ENCODE assay signal across 11 mouse cellular contexts in the genomic region with DNA sequence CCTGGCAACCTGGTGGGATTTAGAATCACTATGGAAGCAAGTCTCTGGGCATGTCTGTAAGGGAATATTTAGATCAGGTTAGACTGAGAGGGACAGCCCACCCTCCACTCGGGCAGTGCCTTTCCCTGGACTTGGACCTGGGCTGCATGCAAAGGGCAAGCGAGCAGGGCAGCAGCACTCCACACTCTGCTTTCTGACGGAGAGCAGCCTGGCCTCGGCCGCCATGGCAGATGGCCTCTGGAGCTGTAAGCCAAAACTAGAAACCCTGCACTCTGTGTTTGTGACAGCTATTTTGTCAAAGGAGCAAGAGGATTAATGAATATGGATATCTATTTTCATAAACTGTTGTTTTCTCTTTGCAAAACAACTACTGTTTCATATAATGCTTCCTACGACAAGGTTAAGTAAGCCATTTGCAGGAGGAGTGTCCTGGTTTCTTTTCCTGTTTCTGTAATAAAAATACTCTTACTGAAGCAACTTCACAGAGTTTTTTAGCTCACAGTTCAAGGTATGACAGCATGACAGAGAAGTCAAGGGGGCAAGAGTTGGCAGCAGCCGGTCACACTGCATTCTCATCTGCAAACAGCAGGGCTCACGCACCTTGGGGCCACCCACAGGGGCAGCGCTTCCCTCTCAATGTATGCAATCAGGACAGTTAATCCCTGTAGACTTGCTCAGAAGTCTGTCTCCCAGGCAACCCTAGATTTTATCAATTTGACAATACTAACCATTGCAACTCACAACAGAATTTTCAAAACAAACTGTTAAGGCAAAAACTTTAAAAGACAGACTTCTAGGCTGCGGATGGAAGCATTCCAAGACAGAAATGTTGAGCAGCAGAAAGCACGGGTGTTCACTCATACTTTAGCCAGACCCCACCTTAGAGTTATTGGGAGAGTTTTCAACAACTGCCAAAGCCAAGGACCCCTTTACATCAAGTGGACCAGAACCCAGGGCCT. TPM values are rescaled to one million over a fixed set of nuclear protein-coding genes. Genes with fewer than 3 reads are reported as not detected.
DNase-seq lines count a peak whose midpoint lies in the region; ATAC-seq and TF ChIP-seq lines count a peak whose summit lies in the region.
"Had no signal": no experiment of that assay in that cellular context is flagged by ENCODE, and none has a peak within 500 bp of the region (broad histone marks: within the 10 kb centered on the region; RNA-seq: fewer than 3 reads in every experiment).

No protein-coding gene starts in this region.

- H3K36me3 ChIP-seq in forebrain, embryonic 14.5 days (ENCODE audit: control insufficient read depth, insufficient read depth, low read length) = no peaks in the 10 kb centered on the region
- no peaks in the 10 kb centered on the region for H3K36me3 ChIP-seq in forebrain, embryonic 12.5 days (replicated peaks)
- no peaks in the 10 kb centered on the region for H3K36me3 ChIP-seq in forebrain, postnatal 0 days (ENCODE audit: insufficient read depth)
- H3K36me3 ChIP-seq: stomach, embryonic 15.5 days had no signal

- no peaks in the 10 kb centered on the region for H3K27me3 ChIP-seq in forebrain, embryonic 14.5 days (replicated peaks; ENCODE audit: control insufficient read depth, insufficient read depth, low read length)
- H3K27me3 ChIP-seq in forebrain, embryonic 12.5 days = no peaks in the 10 kb centered on the region
- no peaks in the 10 kb centered on the region for H3K27me3 ChIP-seq in forebrain, postnatal 0 days (ENCODE audit: insufficient read depth, low read length)
- H3K27me3 ChIP-seq: stomach, embryonic 15.5 days had no signal

- no peak overlapping the region for H3K4me2 ChIP-seq in forebrain, embryonic 14.5 days (ENCODE audit: low read length)
- no peak overlapping the region for H3K4me2 ChIP-seq in forebrain, embryonic 12.5 days
- H3K4me2 ChIP-seq in forebrain, postnatal 0 days (ENCODE audit: low read depth) = no peak overlapping the region
- H3K4me2 ChIP-seq: stomach, embryonic 15.5 days had no signal

- no peak overlapping the region for H3K9ac ChIP-seq in forebrain, embryonic 14.5 days (ENCODE audit: low read length)
- no peak overlapping the region for H3K9ac ChIP-seq in forebrain, embryonic 12.5 days
- H3K9ac ChIP-seq in forebrain, postnatal 0 days = no peak overlapping the region
- H3K9ac ChIP-seq: liver, embryonic 14.5 days; stomach, embryonic 15.5 days had no signal

- ATAC-seq in forebrain, embryonic 14.5 days = peak; percentile 19; the same call in 1 of the 2 replicates
- no peak for ATAC-seq in forebrain, embryonic 12.5 days (ENCODE audit: low FRiP score)
- ATAC-seq in forebrain, postnatal 0 days = peak; percentile 45; the same call in 1 of the 2 replicates

- TF ChIP-seq CTCF in left cerebral cortex, adult 2 months (IDR thresholded peaks at IDR 0.05) = no peak; the same call in 1 of the 2 replicates
- TF ChIP-seq CTCF in forebrain, postnatal 0 days (IDR thresholded peaks at IDR 0.05; ENCODE audit: low read depth) = no peak

- peaks cover 6% of the 10 kb centered on the region; the same call in 1 of the 2 replicates for H3K4me1 ChIP-seq in forebrain, embryonic 14.5 days (ENCODE audit: control insufficient read depth, insufficient read depth, low read length)
- H3K4me1 ChIP-seq in forebrain, embryonic 12.5 days = peaks cover 31% of the 10 kb centered on the region
- H3K4me1 ChIP-seq in forebrain, postnatal 0 days (ENCODE audit: insufficient read depth) = peaks cover 13% of the 10 kb centered on the region

- no peaks in the 10 kb centered on the region for H3K9me3 ChIP-seq in forebrain, embryonic 14.5 days (replicated peaks; ENCODE audit: control insufficient read depth, low read length)
- no peaks in the 10 kb centered on the region for H3K9me3 ChIP-seq in forebrain, embryonic 12.5 days
- no peaks in the 10 kb centered on the region for H3K9me3 ChIP-seq in forebrain, postnatal 0 days (ENCODE audit: low read length)
- H3K9me3 ChIP-seq: stomach, embryonic 15.5 days had no signal

- DNase-seq in forebrain, embryonic 14.5 days (ENCODE audit: low spot score) = peak; percentile 12
- DNase-seq in left cerebral cortex, adult 2 months (ENCODE audit: extremely low spot score in 1 of 2, low spot score in 2 of 2) = no peak
- no peak for DNase-seq in left cerebral cortex, postnatal 25 days (ENCODE audit: low spot score in 2 of 2)
- peak; percentile 70 for DNase-seq in cerebellum, adult 11 months
- DNase-seq in forebrain, postnatal 0 days = peak; percentile 14
- DNase-seq in adipocyte (ENCODE audit: low spot score) = no peak
- DNase-seq in kidney, postnatal 25 days = no peak
- DNase-seq: adrenal gland, postnatal 10 days had no signal

- intact Hi-C loops in left cerebral cortex, adult 2 months (cut with DNase I) = loop anchor here (10.0 kb wide), 1 partner anchor 289 kb away; no protein-coding TSS in a partner anchor
- intact Hi-C loops in left cerebral cortex, postnatal 25 days (cut with DNase I) = loop anchor here (5.0 kb wide), 2 partner anchors 79 to 201 kb away; no protein-coding TSS in a partner anchor

- H3K4me3 ChIP-seq in forebrain, embryonic 14.5 days (ENCODE audit: low read depth, low read length) = no peak overlapping the region
- no peak overlapping the region for H3K4me3 ChIP-seq in forebrain, embryonic 12.5 days (replicated peaks)
- H3K4me3 ChIP-seq in left cerebral cortex, adult 2 months = no peak overlapping the region
- H3K4me3 ChIP-seq in forebrain, postnatal 0 days (ENCODE audit: low read depth, low read length) = no peak overlapping the region
- H3K4me3 ChIP-seq: stomach, embryonic 15.5 days had no signal

- WGBS in forebrain, embryonic 14.5 days = 52% methylated on average over 11 of the region's 11 CpGs
- WGBS in forebrain, embryonic 12.5 days = 57% methylated on average over 11 of the region's 11 CpGs
- WGBS in forebrain, postnatal 0 days = 39% methylated on average over 11 of the region's 11 CpGs

- no peak overlapping the region for H3K27ac ChIP-seq in forebrain, embryonic 14.5 days (ENCODE audit: low read depth, low read length)
- H3K27ac ChIP-seq in forebrain, embryonic 12.5 days = no peak overlapping the region
- H3K27ac ChIP-seq in left cerebral cortex, adult 2 months = peak overlapping the region; percentile 33
- no peak overlapping the region for H3K27ac ChIP-seq in forebrain, postnatal 0 days (ENCODE audit: low read depth, low read length)
- H3K27ac ChIP-seq: liver, embryonic 14.5 days; stomach, embryonic 15.5 days had no signal

RNA-seq across cellular contexts. Expression of gene Sestd1, which starts 16.6 kb away (rescaled TPM):
- 32.3 and 43.1 TPM in 2 replicates for polyA plus RNA-seq in forebrain, embryonic 14.5 days (2014; fragmentation: Nextera tagmentation; extraction: Ambion mirVana)
- polyA plus RNA-seq in forebrain, embryonic 12.5 days (2016; fragmentation: Nextera tagmentation; extraction: Ambion mirVana) = 29.1 and 32.6 TPM in 2 replicates
- 10 to 100 TPM; 55.2 to 61.6 TPM for total RNA-seq in left cerebral cortex, adult 2 months (2021)
- total RNA-seq in left cerebral cortex, postnatal 25 days (2021) = 10 to 100 TPM; 62.3 to 64.6 TPM
- 59.6 and 59.9 TPM in 2 replicates for total RNA-seq in forebrain, postnatal 0 days (2014; rRNA removed)
- polyA plus RNA-seq in forebrain, postnatal 0 days (2015; fragmentation: Nextera tagmentation; extraction: Ambion mirVana) = 21.7 and 28.1 TPM in 2 replicates

Comparison
In these comparisons a context has a peak if more than half of its experiments do, and no peak if none do; other contexts are left out.
1. DNase-seq: peak in forebrain, embryonic 14.5 days (single experiment), cerebellum, adult 11 months (single experiment) and forebrain, postnatal 0 days (single experiment); none in left cerebral cortex, adult 2 months (0 of 2), left cerebral cortex, postnatal 25 days (0 of 2), adipocyte (single experiment) and kidney, postnatal 25 days (0 of 2).